Mouse (Mus musculus) large intestine, adult 2 months (tissue): ENCODE data around the gene Fam189a1. TPM values are rescaled to one million over a fixed set of nuclear protein-coding genes. Genes with fewer than 3 reads are reported as not detected.

Experiments used
- DNase-seq: peaks from one replicate; pipeline ENCODE4 v3.0.0-alpha.2; 2012; ENCODE audit warnings: low read depth, low spot score
- WGBS: fragments of 180-500 bp; shearing (Covaris S2); methylation state at CpG from one replicate; pipeline ENCODE4 v1.1.7; 2018; 5-methylcytosine and 5-hydroxymethylcytosine counted together
- polyA plus RNA-seq: library from polyadenylated mRNA; depleted of rRNA; stranded (reverse); fragments of >200 nt; gene quantifications from 2 replicates; pipeline ENCODE4 v1.2.3, GENCODE M21; 2012

Gene Fam189a1
- polyA plus RNA-seq, 1 experiment, result 2.3 TPM

GRCm38 (mm10) chr7:65049236-65049954, 107.0 kb downstream of the Fam189a1 start:
- 33% methylated on average over 18 of the region's 18 CpGs for WGBS
- DNase-seq, result peak; percentile 44

GRCm38 (mm10) chr7:65047700-65048099, 108.7 kb downstream of the Fam189a1 start:
- 22% methylated on average over 5 of the region's 5 CpGs for whole genome bisulfite sequencing

GRCm38 (mm10) chr7:65046690-65047089, 109.7 kb downstream of the Fam189a1 start:
- DNase-seq, result no peak
- WGBS, result 73% methylated on average over 4 of the region's 4 CpGs

More at GRCm38 (mm10) chr7:65047700-65048099, 108.7 kb downstream of the Fam189a1 start:
- DNase-seq, result no peak

- WGBS, result 75% methylated on average over 6 of the region's 6 CpGs
- no peak for DNase-seq
These were observed 112.1 kb downstream of the Fam189a1 start for GRCm38 (mm10) chr7:65044280-65044679.

GRCm38 (mm10) chr7:65041106-65041505, 115.3 kb downstream of the Fam189a1 start:
- no peak for DNase-seq
- WGBS, result 94% methylated on average over 7 of the region's 7 CpGs

GRCm38 (mm10) chr7:65031741-65032140, 124.6 kb downstream of the Fam189a1 start:
- DNase-seq, result no peak
- 78% methylated on average over 7 of the region's 7 CpGs for WGBS

- WGBS, result 77% methylated on average over 6 of the region's 6 CpGs
- DNase-seq, result no peak
These were observed 125.2 kb downstream of the Fam189a1 start for GRCm38 (mm10) chr7:65031195-65031594.

GRCm38 (mm10) chr7:65029985-65030384, 126.4 kb downstream of the Fam189a1 start:
- 89% methylated on average over 16 of the region's 16 CpGs for WGBS
- no peak for DNase-seq

- WGBS, result 65% methylated on average over 2 of the region's 2 CpGs
These were observed 135.1 kb downstream of the Fam189a1 start for GRCm38 (mm10) chr7:65021298-65021697.

GRCm38 (mm10) chr7:65018036-65018679, 138.2 kb downstream of the Fam189a1 start:
- WGBS, result 84% methylated on average over 8 of the region's 8 CpGs
- no peak for DNase-seq

More at GRCm38 (mm10) chr7:65021298-65021697, 135.1 kb downstream of the Fam189a1 start:
- DNase-seq, result no peak

GRCm38 (mm10) chr7:65017348-65017747, 139.0 kb downstream of the Fam189a1 start:
- DNase-seq, result no peak
- WGBS, result 40% methylated on average over 5 of the region's 5 CpGs

GRCm38 (mm10) chr7:65011133-65011532, 145.2 kb downstream of the Fam189a1 start:
- WGBS, result 46% methylated on average over 6 of the region's 6 CpGs
- no peak for DNase-seq

- no peak for DNase-seq
- WGBS, result 71% methylated on average over 6 of the region's 6 CpGs
These were observed 146.1 kb downstream of the Fam189a1 start for GRCm38 (mm10) chr7:65010275-65010674.

- 72% methylated on average over 2 of the region's 2 CpGs for WGBS
- no peak for DNase-seq
These were observed 150.6 kb downstream of the Fam189a1 start for GRCm38 (mm10) chr7:65005731-65006130.

GRCm38 (mm10) chr7:64999718-65000214, 156.6 kb downstream of the Fam189a1 start:
- 64% methylated on average over 4 of the region's 4 CpGs for WGBS

GRCm38 (mm10) chr7:64997743-64998142, 158.6 kb downstream of the Fam189a1 start:
- 88% methylated on average over 5 of the region's 5 CpGs for WGBS
- DNase-seq, result no peak

More at GRCm38 (mm10) chr7:64999718-65000214, 156.6 kb downstream of the Fam189a1 start:
- DNase-seq, result no peak

GRCm38 (mm10) chr7:64995946-64996444, 160.4 kb downstream of the Fam189a1 start:
- 72% methylated on average over 8 of the region's 8 CpGs for WGBS
- no peak for DNase-seq

GRCm38 (mm10) chr7:64989406-64989805, 167.0 kb downstream of the Fam189a1 start:
- WGBS, result 79% methylated on average over 4 of the region's 4 CpGs
- DNase-seq, result no peak

GRCm38 (mm10) chr7:64988015-64988414, 168.4 kb downstream of the Fam189a1 start:
- WGBS, result 94% methylated on average over 2 of the region's 2 CpGs
- DNase-seq, result no peak

GRCm38 (mm10) chr7:64984468-64985120, 171.8 kb downstream of the Fam189a1 start:
- 85% methylated on average over 22 of the region's 22 CpGs for WGBS
- no peak for DNase-seq
